In the genomic region with DNA sequence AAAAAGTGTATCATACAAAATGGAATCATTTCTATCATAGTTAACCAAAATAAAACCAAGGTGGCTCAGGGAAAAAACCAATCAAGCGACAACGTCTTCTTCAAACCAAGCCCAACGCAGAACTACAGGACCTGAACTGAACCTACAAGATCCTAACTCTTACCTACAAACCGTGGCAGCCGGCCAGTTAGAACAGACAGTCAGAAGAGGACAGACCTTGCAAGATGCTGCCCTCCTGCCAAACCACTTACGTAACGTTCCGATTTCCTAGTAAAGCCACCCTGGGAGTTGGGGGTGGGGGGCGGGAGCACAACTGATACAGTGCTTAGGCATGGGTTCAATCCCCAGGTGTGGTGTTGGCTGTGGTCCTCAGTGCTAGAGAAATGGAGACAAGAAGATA, we compare ENCODE assay signal across 17 mouse cellular contexts. TPM values are rescaled to one million over a fixed set of nuclear protein-coding genes. Genes with fewer than 3 reads are reported as not detected.
DNase-seq lines count a peak whose midpoint lies in the region; ATAC-seq lines count a peak whose summit lies in the region.
"Had no signal": no experiment of that assay in that cellular context is flagged by ENCODE, and none has a peak within 500 bp of the region (broad histone marks: within the 10 kb centered on the region; RNA-seq: fewer than 3 reads in every experiment).

No protein-coding gene starts in this region.

- H3K9ac ChIP-seq in kidney, embryonic 15.5 days = no peak overlapping the region
- H3K9ac ChIP-seq: forebrain, embryonic 15.5 days; intestine, embryonic 15.5 days; liver, embryonic 14.5 days; midbrain, embryonic 15.5 days had no signal

- H3K27me3 ChIP-seq in kidney, embryonic 15.5 days = no peaks in the 10 kb centered on the region
- H3K27me3 ChIP-seq: CH12.LX; forebrain, embryonic 15.5 days; intestine, embryonic 15.5 days; midbrain, embryonic 15.5 days had no signal

- 96% methylated on average over 9 of the region's 9 CpGs for WGBS in kidney, embryonic 15.5 days

- no peaks in the 10 kb centered on the region for H3K9me3 ChIP-seq in kidney, embryonic 15.5 days (replicated peaks)
- H3K9me3 ChIP-seq: forebrain, embryonic 15.5 days; intestine, embryonic 15.5 days; midbrain, embryonic 15.5 days had no signal

- H3K36me3 ChIP-seq in kidney, embryonic 15.5 days = peaks cover 16% of the 10 kb centered on the region; the same call in 1 of the 2 replicates
- H3K36me3 ChIP-seq: forebrain, embryonic 15.5 days; intestine, embryonic 15.5 days; midbrain, embryonic 15.5 days had no signal

- ATAC-seq in kidney, embryonic 15.5 days (replicated peaks; ENCODE audit: low FRiP score) = no peak
- ATAC-seq in activated CD4-positive, CD25-positive, alpha-beta regulatory T cell, adult 4 months = no peak
- ATAC-seq: forebrain, embryonic 15.5 days; intestine, embryonic 15.5 days; midbrain, embryonic 15.5 days had no signal

- H3K4me2 ChIP-seq in kidney, embryonic 15.5 days = no peak overlapping the region
- H3K4me2 ChIP-seq: forebrain, embryonic 15.5 days; heart, embryonic 11.5 days; intestine, embryonic 15.5 days; midbrain, embryonic 15.5 days had no signal

- no peak overlapping the region for H3K4me3 ChIP-seq in kidney, embryonic 15.5 days (replicated peaks)
- H3K4me3 ChIP-seq: forebrain, embryonic 15.5 days; intestine, embryonic 15.5 days; midbrain, embryonic 15.5 days had no signal

- no peak overlapping the region for H3K27ac ChIP-seq in kidney, embryonic 15.5 days
- H3K27ac ChIP-seq: forebrain, embryonic 15.5 days; intestine, embryonic 15.5 days; liver, embryonic 14.5 days; midbrain, embryonic 15.5 days had no signal

- peak; percentile 25 to 83 for DNase-seq in adrenal gland, adult (ENCODE audit: inconsistent age in 2 of 2, low spot score in 1 of 2)
- DNase-seq in adrenal gland, postnatal 4 days (ENCODE audit: low spot score in 2 of 2) = no peak
- peak; percentile 61 for DNase-seq in kidney, adult 9 months
- peak; percentile 49 for DNase-seq in brain, adult 2 months (ENCODE audit: low read depth, low spot score)
- peak; percentile 16 for DNase-seq in kidney, postnatal 10 days
- no peak for DNase-seq in embryo, embryonic 10 days (ENCODE audit: low spot score)
- DNase-seq: heart, postnatal 36 days; left cerebral cortex, postnatal 4 days; thymus, postnatal 25 days had no signal

- H3K4me1 ChIP-seq in kidney, embryonic 15.5 days = no peaks in the 10 kb centered on the region
- H3K4me1 ChIP-seq: forebrain, embryonic 15.5 days; intestine, embryonic 15.5 days; midbrain, embryonic 15.5 days had no signal

RNA-seq across cellular contexts. Expression of gene Msmo1, which starts 33.5 kb away (rescaled TPM):
- 10 to 100 TPM; 44.3 to 46.1 TPM for total RNA-seq in adrenal gland, postnatal 4 days (2021)
- polyA plus RNA-seq in kidney, embryonic 15.5 days (2015; fragmentation: Nextera tagmentation; extraction: Ambion mirVana) = 87.6 and 94.4 TPM in 2 replicates
- polyA plus RNA-seq in activated CD4-positive, CD25-positive, alpha-beta regulatory T cell, adult 4 months (2017; shearing (Covaris generic)) = 10 to 100 TPM; 62.3 to 76.9 TPM

Comparison
In these comparisons a context has a peak if more than half of its experiments do, and no peak if none do; other contexts are left out.
1. DNase-seq: peak in adrenal gland, adult (2 of 2), kidney, adult 9 months (single experiment), brain, adult 2 months (single experiment) and kidney, postnatal 10 days (single experiment); none in adrenal gland, postnatal 4 days (0 of 2) and embryo, embryonic 10 days (single experiment).